Mouse (Mus musculus): ENCODE measurements at regions not wholly inside any gene's neighbourhood (a gene's known extent, or its start where the extent isn't known, plus 50 kb on each side); places are given as distances from the start of the nearest gene placed in this dataset.

DNA sequence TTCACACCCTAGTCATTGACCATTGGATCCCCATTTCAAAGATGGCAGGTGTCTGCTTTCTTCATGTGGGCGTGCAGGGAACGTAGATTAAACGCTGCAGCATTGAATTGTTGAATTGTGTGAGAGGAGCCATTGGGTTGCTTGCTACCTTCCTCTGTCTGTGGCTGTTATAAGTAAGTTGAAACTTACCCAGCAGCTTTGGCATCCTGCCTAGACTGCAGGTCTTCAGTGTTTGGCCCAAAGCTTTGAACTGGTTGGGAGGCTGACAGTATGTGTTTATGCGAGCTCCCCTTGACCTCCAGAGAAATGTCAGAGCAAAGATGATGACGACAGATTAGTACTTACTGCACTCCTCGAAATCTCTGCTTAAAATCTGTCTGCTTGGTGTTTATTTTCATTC, 473.8 kb downstream of the Irx1 start:
- DNase-seq (ENCODE audit: low read depth) = no peak

DNA sequence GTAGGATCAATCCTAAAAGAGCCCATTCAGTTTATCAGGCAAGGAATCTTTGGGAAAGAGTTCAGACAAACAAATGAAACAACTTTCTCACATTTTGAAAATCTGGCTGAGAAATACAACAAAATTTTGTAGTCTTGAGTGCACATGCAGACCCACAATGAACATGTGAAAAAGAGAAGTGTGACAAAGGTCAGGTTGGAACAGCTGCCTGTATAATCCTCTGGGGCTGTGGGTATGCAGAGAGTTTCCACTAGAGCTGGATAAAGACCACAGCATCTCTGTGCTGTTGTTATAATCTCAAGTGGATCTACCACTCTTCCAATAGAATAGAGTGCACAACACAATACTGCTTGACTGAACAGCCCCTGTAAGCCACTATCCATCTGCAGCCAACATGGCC, 482.3 kb downstream of the Irx1 start:
- DNase-seq (ENCODE audit: low read depth) = no peak

DNA sequence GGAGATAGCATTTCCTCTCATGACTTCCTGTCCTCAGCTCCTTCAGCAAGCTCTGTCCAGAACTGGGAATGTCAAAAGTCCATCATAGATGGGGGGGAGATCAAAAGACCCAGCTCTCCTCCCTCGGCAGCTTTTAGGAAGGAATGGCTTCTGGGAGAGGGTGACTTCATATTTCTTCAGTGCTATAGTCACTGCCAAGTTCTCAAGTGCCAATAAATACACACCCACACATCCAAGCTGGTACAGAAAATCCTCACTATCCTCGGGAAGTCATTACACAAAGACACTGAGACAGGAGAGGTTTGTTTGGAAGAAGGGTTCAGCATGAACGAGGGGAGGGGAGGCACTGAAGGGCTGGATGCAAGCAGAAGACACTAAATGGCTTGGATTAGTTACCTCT, 502.0 kb downstream of the Irx1 start:
- DNase-seq (ENCODE audit: low read depth) = no peak

- DNase-seq (ENCODE audit: low read depth) = no peak
These were observed 502.9 kb downstream of the Irx1 start for GRCm38 (mm10) chr13:71460607-71461006.

DNA sequence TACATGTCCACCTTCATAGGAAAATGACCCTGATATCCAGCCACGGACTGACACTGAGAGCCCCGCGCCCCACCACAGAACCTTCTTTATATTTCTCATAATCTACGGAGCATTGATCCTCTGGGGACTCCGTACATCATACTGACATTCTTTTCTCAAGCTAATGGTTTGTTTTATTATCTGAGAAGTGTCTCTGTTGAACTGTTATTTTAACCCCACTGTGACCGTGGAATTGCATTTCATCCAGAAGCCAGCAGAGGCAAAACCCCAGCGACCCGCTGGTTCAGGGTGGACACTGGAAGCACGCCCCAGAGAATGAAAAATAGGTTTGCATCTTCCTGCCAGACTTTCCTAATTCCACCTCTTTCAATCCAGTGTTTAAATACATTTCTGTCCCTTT, 503.4 kb downstream of the Irx1 start:
- DNase-seq (ENCODE audit: low read depth) = no peak

DNA sequence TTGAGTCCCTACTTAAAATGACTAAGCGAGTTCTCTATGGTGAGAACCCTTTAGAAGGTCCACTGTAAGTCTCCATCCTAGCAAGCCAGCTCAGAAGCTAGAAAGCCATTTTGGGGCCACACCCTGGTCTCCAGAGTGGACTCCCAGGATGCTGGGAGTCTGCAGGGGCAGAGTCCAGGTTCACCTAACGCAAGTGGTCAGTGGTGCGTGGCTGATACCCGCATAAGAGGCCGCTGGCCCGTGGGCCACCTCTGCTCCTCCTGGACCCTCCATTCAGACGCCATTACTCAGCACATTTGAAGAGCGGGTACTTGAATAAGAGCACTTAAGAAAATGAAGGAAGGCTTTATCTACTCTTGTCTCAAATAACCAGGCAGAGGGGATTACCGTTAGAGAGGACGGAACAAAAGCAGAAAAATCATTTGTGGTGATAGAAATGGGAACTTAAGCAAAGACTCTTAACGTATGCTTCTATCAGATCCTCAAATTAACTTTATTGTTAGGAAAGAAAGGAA, 504.4 kb downstream of the Irx1 start:
- DNase-seq (ENCODE audit: low read depth) = no peak

DNA sequence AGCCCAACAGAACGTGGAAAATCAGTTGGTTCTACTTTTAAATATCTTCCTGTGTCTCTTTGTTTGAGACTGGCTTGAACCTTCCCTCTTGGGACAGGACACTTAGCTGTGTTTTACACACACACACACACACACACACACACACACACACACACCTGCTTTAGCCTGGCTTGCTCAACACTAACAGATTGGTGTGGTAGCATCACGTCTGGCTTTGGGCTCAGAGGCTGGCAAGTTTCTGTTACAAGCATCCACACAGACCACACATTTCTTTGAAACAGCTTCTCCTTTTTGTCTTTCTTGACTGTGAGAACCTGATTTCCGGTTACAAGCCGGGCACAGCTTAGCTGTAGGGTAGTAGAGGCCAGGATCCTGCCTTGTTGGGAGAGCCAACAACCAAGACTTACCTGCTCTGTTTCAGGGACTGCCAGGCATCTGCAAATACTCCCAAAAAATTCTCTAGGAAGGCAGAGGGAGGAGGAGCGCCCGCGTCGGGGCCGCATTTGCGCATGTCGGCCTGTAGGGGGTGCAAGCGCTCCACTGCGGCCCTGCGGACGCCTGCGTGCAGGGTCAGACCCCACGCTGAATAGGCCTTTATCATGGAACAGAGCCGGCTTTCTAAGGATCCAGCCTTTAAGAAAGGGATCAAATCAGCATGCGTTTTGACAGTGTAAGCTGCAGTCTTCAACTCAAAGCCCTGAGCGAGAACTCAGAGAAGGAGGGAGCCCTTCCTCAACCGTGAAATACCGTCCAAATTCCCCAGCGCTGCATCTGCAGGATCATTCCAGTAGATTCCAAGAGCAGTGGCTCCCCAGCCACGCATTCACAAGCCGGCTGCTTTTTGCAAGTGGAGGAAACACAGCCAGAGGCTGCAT, 505.2 kb downstream of the Irx1 start:
- DNase-seq (ENCODE audit: low read depth) = no peak

DNA sequence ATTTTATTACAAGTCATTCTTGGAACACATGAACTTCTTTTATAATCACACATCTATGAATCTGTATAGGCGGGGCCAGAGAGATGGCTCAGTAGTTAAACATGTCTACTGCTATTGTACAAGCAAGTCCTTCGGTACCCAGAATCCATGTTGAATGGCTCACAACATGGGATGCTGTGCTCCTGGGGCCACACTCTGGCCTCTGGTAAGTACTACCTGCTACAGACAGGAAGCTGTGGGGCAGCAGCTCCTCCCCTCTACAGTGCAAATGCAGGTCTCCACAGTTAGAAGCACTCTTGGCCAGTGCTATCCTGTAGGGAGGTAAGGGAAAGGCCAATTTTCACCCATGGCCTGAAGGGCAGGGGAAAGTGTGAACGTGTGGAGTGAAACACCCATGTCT, 506.0 kb downstream of the Irx1 start:
- DNase-seq (ENCODE audit: low read depth) = no peak

- DNase-seq (ENCODE audit: low read depth) = no peak
These were observed 511.3 kb downstream of the Irx1 start for GRCm38 (mm10) chr13:71452258-71452657.

- DNase-seq (ENCODE audit: low read depth) = no peak
These were observed 525.9 kb downstream of the Irx1 start for GRCm38 (mm10) chr13:71437601-71438099.

DNA sequence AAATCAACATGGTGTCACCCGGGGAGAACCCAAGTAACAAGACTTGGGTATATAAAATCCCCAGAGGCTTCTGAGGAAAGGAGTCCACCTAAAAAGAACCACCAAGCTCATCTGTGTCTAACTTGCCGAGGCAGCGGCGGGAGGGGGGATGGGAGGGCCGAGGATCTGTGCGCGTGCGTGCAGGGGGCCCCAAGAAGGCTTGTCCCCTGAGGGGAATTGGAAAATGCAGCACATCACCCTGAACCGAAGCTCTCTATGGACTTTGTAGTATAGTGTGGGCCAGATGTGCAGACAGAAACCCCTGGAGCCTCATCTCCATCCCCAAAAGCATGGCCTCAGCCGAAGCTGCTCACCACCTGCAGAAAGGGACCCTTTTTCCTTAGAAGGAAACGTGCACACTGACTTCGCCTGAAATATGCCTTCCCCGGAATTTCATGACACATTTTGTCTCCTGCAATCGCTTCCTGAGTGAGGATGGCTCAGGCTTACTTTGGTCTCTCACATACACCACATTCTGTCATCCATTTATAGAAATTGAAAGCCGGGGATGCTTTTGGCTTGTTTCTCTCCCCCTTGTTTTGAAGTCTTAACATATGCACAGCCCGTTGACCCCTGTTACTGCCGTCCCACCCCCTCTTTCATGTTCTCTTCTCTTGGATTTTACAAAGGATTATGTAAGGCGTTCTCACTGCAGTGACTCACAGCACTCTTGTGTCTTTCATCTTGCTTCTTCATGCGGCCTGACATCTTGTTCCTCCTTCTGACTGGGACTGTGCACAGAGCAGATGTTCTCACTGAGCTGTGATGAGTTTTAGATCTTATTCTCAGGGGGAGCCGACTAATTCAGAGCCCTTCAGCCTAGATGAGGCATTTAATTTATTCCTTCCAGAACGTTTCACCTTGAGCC, 559.6 kb downstream of the Irx1 start:
- no peak for DNase-seq (ENCODE audit: low read depth)

- no peak for DNase-seq (ENCODE audit: low read depth)
These were observed 552.2 kb upstream of the Adamts16 start for GRCm38 (mm10) chr13:71393716-71394309.

DNA sequence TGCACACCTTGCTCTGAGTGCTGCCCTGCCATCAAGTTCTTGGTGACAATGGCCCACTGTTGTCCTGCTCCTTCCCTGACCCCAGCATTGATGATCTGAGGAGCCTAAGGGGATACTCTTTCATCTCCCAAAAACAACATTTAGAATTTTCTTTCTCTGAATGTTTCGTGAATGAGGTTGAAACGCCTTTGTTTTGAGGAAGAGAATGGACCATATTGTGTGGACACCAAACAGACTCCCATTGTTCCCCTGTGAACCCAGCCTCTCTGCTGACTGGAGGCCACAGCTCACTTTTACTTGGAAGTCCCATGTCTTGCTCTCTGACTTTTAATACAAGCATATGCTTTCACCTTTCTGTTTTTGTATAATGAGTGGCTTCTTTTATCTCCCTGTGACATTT, 537.0 kb upstream of the Adamts16 start:
- DNase-seq (ENCODE audit: low read depth) = no peak

- no peak for DNase-seq (ENCODE audit: low read depth)
These were observed 534.4 kb upstream of the Adamts16 start for GRCm38 (mm10) chr13:71375909-71376606.

DNA sequence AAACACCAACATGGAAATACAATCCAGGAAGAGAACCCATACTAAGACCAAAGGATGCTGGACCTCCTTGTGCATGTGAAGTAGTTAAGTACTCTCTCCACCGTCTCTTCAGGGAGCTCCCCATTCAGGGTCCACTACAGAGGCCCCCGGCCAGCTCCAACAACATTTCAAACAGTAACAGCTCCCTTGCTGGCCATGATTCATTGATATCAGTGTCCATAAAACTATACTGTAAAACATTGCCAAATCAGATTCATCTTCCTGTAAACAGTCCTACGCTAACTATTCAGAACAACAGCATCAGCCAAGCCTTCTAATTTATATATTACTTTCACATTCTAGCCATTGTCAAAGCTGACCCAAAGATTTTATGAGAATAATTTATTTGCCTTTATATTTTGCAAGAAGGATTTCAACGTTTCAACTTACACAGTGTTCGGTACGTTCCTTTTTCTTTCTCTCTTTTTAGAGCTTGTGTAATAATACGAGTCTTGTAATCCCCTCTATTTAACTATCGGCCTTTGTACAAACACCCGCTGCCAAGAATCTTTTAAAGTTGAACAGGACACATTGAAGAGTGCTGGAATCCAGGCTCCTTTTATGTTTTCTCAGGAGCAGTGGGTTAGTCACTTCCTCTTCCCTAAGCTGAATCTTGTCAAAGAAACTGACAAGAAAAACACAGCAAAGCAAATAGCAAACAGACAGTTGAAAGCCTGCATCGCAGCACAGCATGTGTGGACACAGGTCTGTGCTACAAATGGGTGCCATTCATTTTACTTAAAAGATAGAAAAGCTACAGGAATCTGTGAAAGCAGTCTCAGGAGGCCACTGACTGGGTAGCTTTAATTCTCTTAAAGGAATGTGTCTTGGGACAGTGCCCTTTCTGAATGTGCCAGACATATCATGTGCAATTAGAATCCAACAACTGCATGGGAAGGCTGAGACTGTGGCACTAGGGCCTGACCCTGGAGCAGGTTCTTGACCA, 531.4 kb upstream of the Adamts16 start:
- DNase-seq (ENCODE audit: low read depth) = no peak

- DNase-seq (ENCODE audit: low read depth) = no peak
These were observed 528.2 kb upstream of the Adamts16 start for GRCm38 (mm10) chr13:71369832-71370231.

DNA sequence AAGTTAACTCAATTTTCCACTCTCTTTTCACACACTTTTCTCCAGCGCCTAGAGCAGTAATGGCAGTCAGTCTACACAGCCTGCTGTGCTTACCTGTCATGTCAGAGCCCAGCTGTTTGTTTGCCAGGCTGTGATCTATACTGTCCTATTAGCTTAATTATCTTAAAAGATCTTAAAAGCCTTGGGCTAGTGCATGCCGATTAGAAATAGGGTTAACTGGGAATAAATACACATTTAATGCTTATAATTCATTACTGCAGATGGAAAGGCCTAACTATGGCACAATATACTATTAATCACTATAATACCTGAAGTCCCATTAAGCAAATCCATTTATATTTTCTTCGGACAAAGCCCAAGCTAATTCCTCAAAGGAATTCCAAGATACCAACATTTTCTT, 523.6 kb upstream of the Adamts16 start:
- DNase-seq (ENCODE audit: low read depth) = no peak

- DNase-seq (ENCODE audit: low read depth) = no peak
These were observed 520.7 kb upstream of the Adamts16 start for GRCm38 (mm10) chr13:71362311-71362710.

DNA sequence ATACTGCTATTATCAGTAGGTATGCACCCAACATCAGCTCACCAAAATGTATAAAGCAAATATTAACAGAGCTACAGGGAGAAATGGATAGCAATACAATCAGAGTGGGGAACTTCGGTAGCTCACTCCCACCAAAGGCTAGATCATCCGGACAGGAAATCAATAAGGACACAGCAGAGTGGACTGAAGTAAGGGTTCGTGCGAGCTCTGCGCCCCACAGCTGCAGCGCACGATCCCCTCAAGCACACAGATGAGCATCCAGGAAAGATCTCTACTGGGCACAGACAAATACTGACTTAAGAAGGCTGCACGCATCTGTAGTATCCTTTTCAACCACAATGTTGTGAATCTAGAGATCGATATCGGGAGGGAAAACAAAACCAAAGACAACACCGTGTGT, 517.5 kb upstream of the Adamts16 start:
- DNase-seq (ENCODE audit: low read depth) = no peak

DNA sequence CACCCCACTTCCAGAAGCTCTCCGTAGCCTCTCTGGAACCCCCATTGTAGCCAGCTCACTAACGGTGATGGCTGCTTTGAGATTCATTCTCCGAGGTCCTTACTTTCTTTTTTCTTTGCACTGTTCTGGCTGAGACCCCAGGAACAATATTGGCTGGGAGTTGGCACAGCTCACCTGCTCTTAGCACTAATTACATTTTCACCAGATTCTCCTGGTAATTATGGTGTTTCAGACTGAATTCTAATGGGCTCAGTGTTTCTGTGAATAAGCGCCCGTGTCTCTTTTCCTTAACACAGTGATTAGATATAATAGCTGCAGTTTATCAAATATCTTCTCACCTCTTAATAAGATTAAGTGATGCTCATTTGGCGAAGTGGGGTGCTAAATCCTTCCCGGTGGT, 509.2 kb upstream of the Adamts16 start:
- DNase-seq (ENCODE audit: low read depth) = no peak

All from c-Kit-positive CD71-negative TER-119-negative erythroid progenitor cells, embryonic 14.5 days (primary cell).